Mouse (Mus musculus) heart, postnatal 0 days (tissue): ENCODE data around the gene Hras.

Source experiments
- CTCF ChIP-seq: IDR thresholded peaks from 2 replicates; pipeline ENCODE4 v1.5.1; 2016; ENCODE audit warnings: antibody characterized with exemption, control low read depth, low read depth
- EP300 ChIP-seq: IDR thresholded peaks from 2 replicates; pipeline ENCODE4 v1.6.1; 2016; ENCODE audit warnings: antibody characterized with exemption, low read depth

DNA sequence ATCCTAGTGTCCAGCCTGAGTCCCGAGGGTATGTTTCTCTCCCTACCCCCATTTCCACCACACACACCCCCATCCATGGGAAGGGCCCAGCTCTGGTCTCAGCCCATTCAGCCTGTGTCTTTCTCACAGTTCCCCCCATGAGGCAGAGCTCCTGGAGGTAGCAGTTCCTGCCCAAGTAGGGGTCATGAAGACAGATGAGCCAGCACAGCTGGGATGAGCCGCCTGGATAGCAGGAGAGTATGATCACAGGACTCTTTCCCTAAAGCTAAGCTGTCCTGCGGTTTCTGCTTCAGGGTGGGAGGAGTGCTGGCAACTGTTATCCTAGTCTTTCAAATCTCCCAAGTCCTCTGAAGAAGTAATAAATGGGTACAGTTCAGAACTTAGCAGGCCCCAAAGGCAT, 24.3 kb upstream of the Hras start:
- TF ChIP-seq CTCF (no peak), EP300 (no peak)
